In the genomic region with DNA sequence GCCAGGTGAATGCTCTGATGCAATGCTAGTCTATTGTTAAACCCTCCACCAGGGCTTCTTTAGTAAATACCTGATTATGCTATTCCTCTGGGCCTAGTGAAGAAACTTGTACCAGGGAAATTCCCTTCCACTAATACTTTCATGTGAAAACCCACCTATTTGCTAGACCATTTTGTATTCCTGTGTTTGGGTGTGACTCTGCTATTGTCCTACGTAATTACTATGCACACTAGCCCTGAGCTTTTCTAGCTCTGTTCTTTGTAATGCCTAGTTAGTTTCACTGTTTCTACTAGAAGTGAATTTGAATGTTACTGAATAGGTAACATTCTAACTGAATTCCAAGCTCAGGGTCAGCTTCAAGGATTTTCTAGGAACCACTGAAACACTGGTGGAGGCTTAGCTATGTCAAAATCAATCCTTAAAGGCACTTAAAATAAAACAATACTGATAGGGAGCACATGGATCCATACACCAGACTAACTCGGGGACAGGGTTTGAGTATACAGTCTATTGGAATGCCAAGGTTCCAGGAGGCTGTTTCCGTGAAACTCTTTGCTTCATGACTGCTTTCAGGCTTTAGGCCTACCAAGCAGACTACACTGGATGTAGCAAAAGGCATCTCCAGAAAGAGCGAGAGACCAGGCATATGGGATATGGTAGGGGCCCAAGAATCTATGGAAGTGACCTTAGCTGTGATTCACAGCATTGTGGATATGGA, we compare ENCODE assay signal across 9 mouse cellular contexts. TPM values are rescaled to one million over a fixed set of nuclear protein-coding genes. Genes with fewer than 3 reads are reported as not detected.
"Had no signal": no experiment of that assay in that cellular context is flagged by ENCODE, and none has a peak within 500 bp of the region (broad histone marks: within the 10 kb centered on the region; RNA-seq: fewer than 3 reads in every experiment).

No protein-coding gene starts in this region.

RNA-seq across cellular contexts. Expression of gene Esp8, which starts 24.2 kb away (rescaled TPM):
- total RNA-seq: neutrophil, adult 5-6 weeks had no signal
- polyA plus RNA-seq: neural tube, embryonic 13.5 days; neural tube, embryonic 14.5 days; neural tube, embryonic 15.5 days; small intestine, adult 2 months; spleen, adult 2 months; testis, adult 2 months; thymus, adult 2 months; urinary bladder, adult 2 months had no signal
